Comparison of ENCODE assay signal across 19 mouse cellular contexts in the genomic region with DNA sequence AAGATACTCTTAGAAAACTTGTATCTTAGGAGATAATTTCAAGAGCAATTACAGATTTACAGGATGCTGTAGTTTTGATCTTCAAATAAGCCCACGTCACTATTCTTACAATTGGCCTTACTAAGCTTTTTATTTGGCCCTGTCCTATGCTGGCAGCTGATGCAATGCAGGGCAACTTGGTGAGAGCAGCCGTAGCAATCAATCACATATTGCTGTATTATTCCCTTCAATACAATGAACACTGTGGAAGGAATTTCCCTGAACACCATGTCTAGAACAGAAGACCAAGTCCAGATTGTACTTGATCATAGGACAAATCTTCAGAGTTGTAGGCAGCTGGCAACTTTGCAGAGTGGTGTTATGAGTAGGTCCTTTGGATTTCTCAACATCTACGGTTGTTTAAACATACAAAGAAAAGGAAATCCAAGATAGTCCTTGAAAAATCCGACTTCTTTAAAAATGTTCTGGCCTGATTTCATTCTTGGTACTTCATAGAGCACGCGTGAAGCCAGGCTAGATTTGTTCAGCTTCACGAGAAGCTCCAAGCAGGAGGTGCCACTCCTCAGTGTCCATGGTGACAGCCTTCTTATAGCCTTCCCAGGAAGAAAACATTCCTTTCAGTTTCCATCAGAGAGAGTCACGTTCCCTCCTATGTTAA. TPM values are rescaled to one million over a fixed set of nuclear protein-coding genes. Genes with fewer than 3 reads are reported as not detected.
A peak's percentile ranks its signal among the peaks of the same experiment; 100 is the strongest.
DNase-seq lines count a peak whose midpoint lies in the region; ATAC-seq and TF ChIP-seq lines count a peak whose summit lies in the region.
"Had no signal": no experiment of that assay in that cellular context is flagged by ENCODE, and none has a peak within 500 bp of the region (broad histone marks: within the 10 kb centered on the region; RNA-seq: fewer than 3 reads in every experiment).

No protein-coding gene starts in this region.

- no peak overlapping the region for H3K27ac ChIP-seq in lung, postnatal 0 days (ENCODE audit: low read length)
- H3K27ac ChIP-seq: heart, embryonic 10.5 days; hindbrain, embryonic 13.5 days; intestine, embryonic 15.5 days; limb, embryonic 15.5 days; neural tube, embryonic 12.5 days had no signal

- peak; percentile 26 for DNase-seq in adrenal gland, adult 8-10 months
- DNase-seq in adrenal gland, postnatal 4 days (ENCODE audit: low spot score in 2 of 2), result no peak
- DNase-seq in right cerebral cortex, postnatal 14 days, result peak; percentile 8
- DNase-seq in right cerebral cortex, postnatal 36 days (ENCODE audit: low spot score in 2 of 2), result no peak
- peak; percentile 79 for DNase-seq in lung, postnatal 0 days (ENCODE audit: low spot score)
- no peak for DNase-seq in kidney, adult 8-10 months
- DNase-seq in kidney, adult 9 months, result no peak
- DNase-seq: cerebellum, postnatal 10 days; gastrocnemius, postnatal 36 days; heart, postnatal 14 days; kidney, postnatal 14 days had no signal

- WGBS in lung, postnatal 0 days, result 53% methylated on average over 8 of the region's 8 CpGs

- no peak overlapping the region for H3K9ac ChIP-seq in lung, postnatal 0 days (replicated peaks; ENCODE audit: low read depth)
- H3K9ac ChIP-seq: hindbrain, embryonic 13.5 days; intestine, embryonic 15.5 days; limb, embryonic 15.5 days; neural tube, embryonic 12.5 days had no signal

- no peaks in the 10 kb centered on the region for H3K36me3 ChIP-seq in lung, postnatal 0 days (ENCODE audit: insufficient read depth, low read length)
- H3K36me3 ChIP-seq: heart, embryonic 10.5 days; hindbrain, embryonic 13.5 days; intestine, embryonic 15.5 days; limb, embryonic 15.5 days; neural tube, embryonic 12.5 days had no signal

- H3K9me3 ChIP-seq in lung, postnatal 0 days (ENCODE audit: low read length), result no peaks in the 10 kb centered on the region
- H3K9me3 ChIP-seq: heart, embryonic 10.5 days; hindbrain, embryonic 13.5 days; intestine, embryonic 15.5 days; limb, embryonic 15.5 days; neural tube, embryonic 12.5 days had no signal

- no peak for TF ChIP-seq CTCF in lung, postnatal 0 days (IDR thresholded peaks at IDR 0.05)

- no peak overlapping the region for H3K4me3 ChIP-seq in lung, postnatal 0 days (ENCODE audit: low read depth, low read length)
- H3K4me3 ChIP-seq: heart, embryonic 10.5 days; hindbrain, embryonic 13.5 days; intestine, embryonic 15.5 days; limb, embryonic 15.5 days; neural tube, embryonic 12.5 days had no signal

- H3K4me2 ChIP-seq in lung, postnatal 0 days (replicated peaks; ENCODE audit: low read depth, low read length), result no peak overlapping the region
- H3K4me2 ChIP-seq: hindbrain, embryonic 13.5 days; intestine, embryonic 15.5 days; limb, embryonic 15.5 days; neural tube, embryonic 12.5 days had no signal

- peak; percentile 91 for ATAC-seq in lung, postnatal 0 days
- ATAC-seq in inflammation-experienced regulatory T-cells, adult 6 months, result no peak
- ATAC-seq: intestine, embryonic 15.5 days had no signal

- no peaks in the 10 kb centered on the region for H3K4me1 ChIP-seq in lung, postnatal 0 days (ENCODE audit: insufficient read depth, low read depth, low read length)
- H3K4me1 ChIP-seq: heart, embryonic 10.5 days; hindbrain, embryonic 13.5 days; intestine, embryonic 15.5 days; neural tube, embryonic 12.5 days had no signal

- peak; percentile 61 for TF ChIP-seq EP300 in lung, postnatal 0 days (IDR thresholded peaks at IDR 0.05)

- H3K27me3 ChIP-seq in lung, postnatal 0 days (replicated peaks; ENCODE audit: insufficient read depth, low read length), result no peaks in the 10 kb centered on the region
- H3K27me3 ChIP-seq: CH12.LX; hindbrain, embryonic 13.5 days; intestine, embryonic 15.5 days; limb, embryonic 15.5 days; neural tube, embryonic 12.5 days had no signal

RNA-seq across cellular contexts. Expression of gene Vldlr, which starts 44.5 kb away (rescaled TPM):
- 10 to 100 TPM; 20.9 to 27.3 (median 21.9) TPM for total RNA-seq in adrenal gland, adult 8-10 months (2022)
- total RNA-seq in adrenal gland, postnatal 4 days (2021), result 10 to 100 TPM; 30.7 to 32.0 TPM
- 56.6 and 57.8 TPM in 2 replicates for polyA plus RNA-seq in lung, postnatal 0 days (2015; fragmentation: Nextera tagmentation; extraction: Ambion mirVana)
- polyA plus RNA-seq in inflammation-experienced regulatory T-cells, adult 6 months (2017; shearing (Covaris generic)), result under 1 TPM in 1 of 3 experiments, not detected in 2; 0.21 TPM
- total RNA-seq: CH12.LX; megakaryocyte-erythroid progenitor cell, adult 5-6 weeks had no signal

Comparison
In these comparisons a context has a peak if more than half of its experiments do, and no peak if none do; other contexts are left out.
1. DNase-seq: peak in adrenal gland, adult 8-10 months (single experiment), right cerebral cortex, postnatal 14 days (single experiment) and lung, postnatal 0 days (single experiment); none in adrenal gland, postnatal 4 days (0 of 2), right cerebral cortex, postnatal 36 days (0 of 2), kidney, adult 8-10 months (0 of 2) and kidney, adult 9 months (single experiment).